Mouse (Mus musculus): ENCODE measurements around the gene Agr2.

The Agr2 gene

GRCm38 (mm10) chr12:35992711-35993110, at the start of gene Agr2:
Gene Agr2, plus strand, starts transcription at chr12:35992907.
- DNase-seq (ENCODE audit: low read depth, low spot score), result no peak

- DNase-seq (ENCODE audit: low read depth, low spot score), result no peak
Observed at GRCm38 (mm10) chr12:35951757-35952156, 41.0 kb upstream of the Agr2 start.

GRCm38 (mm10) chr12:35957235-35957634, 35.5 kb upstream of the Agr2 start:
- no peak for DNase-seq (ENCODE audit: low read depth, low spot score)

GRCm38 (mm10) chr12:35966098-35966767, 26.5 kb upstream of the Agr2 start:
- no peak for DNase-seq (ENCODE audit: low read depth, low spot score)

GRCm38 (mm10) chr12:35966768-35967141, 26.0 kb upstream of the Agr2 start:
- DNase-seq (ENCODE audit: low read depth, low spot score), result no peak

GRCm38 (mm10) chr12:35975898-35976297, 16.8 kb upstream of the Agr2 start:
- no peak for DNase-seq (ENCODE audit: low read depth, low spot score)

GRCm38 (mm10) chr12:35977633-35978246, 15.0 kb upstream of the Agr2 start:
- DNase-seq (ENCODE audit: low read depth, low spot score), result no peak

GRCm38 (mm10) chr12:35979625-35980024, 13.1 kb upstream of the Agr2 start:
- DNase-seq (ENCODE audit: low read depth, low spot score), result no peak

- no peak for DNase-seq (ENCODE audit: low read depth, low spot score)
Observed at GRCm38 (mm10) chr12:35981732-35982360, 10.9 kb upstream of the Agr2 start.

- DNase-seq (ENCODE audit: low read depth, low spot score), result no peak
Observed at GRCm38 (mm10) chr12:35983472-35983871, 9.2 kb upstream of the Agr2 start.

- no peak for DNase-seq (ENCODE audit: low read depth, low spot score)
Observed at GRCm38 (mm10) chr12:35984743-35985142, 8.0 kb upstream of the Agr2 start.

- no peak for DNase-seq (ENCODE audit: low read depth, low spot score)
Observed at GRCm38 (mm10) chr12:35993583-35993982, 876 bp downstream of the Agr2 start.

- no peak for DNase-seq (ENCODE audit: low read depth, low spot score)
Observed at GRCm38 (mm10) chr12:35994098-35994497, 1.4 kb downstream of the Agr2 start.

GRCm38 (mm10) chr12:35995799-35996198, 3.1 kb downstream of the Agr2 start:
- DNase-seq (ENCODE audit: low read depth, low spot score), result peak; percentile 18

- no peak for DNase-seq (ENCODE audit: low read depth, low spot score)
Observed at GRCm38 (mm10) chr12:36004714-36005113, 12.0 kb downstream of the Agr2 start.

- no peak for DNase-seq (ENCODE audit: low read depth, low spot score)
Observed at GRCm38 (mm10) chr12:36007581-36007980, 14.9 kb downstream of the Agr2 start.

GRCm38 (mm10) chr12:36008364-36009047, 15.8 kb downstream of the Agr2 start:
- DNase-seq (ENCODE audit: low read depth, low spot score), result no peak

- DNase-seq (ENCODE audit: low read depth, low spot score), result no peak
Observed at GRCm38 (mm10) chr12:36013216-36013910, 20.7 kb downstream of the Agr2 start.

GRCm38 (mm10) chr12:36017791-36018190, 25.1 kb downstream of the Agr2 start:
- no peak for DNase-seq (ENCODE audit: low read depth, low spot score)

GRCm38 (mm10) chr12:36019572-36019971, 26.9 kb downstream of the Agr2 start:
- DNase-seq (ENCODE audit: low read depth, low spot score), result no peak

GRCm38 (mm10) chr12:36020081-36020480, 27.4 kb downstream of the Agr2 start:
- DNase-seq (ENCODE audit: low read depth, low spot score), result no peak

GRCm38 (mm10) chr12:36020710-36021109, 28.0 kb downstream of the Agr2 start:
- no peak for DNase-seq (ENCODE audit: low read depth, low spot score)

Data from WW6 (cell line).